Mouse (Mus musculus) frontal cortex, postnatal 25 days (tissue): ENCODE results near the gene Mfap4.
A peak's percentile ranks its signal among the peaks of the same experiment; 100 is the strongest.

Experiments used
- DNase-seq, 2 experiments: peaks; one replicate each; pipeline ENCODE4 v3.0.0; 2022; ENCODE audit warnings: low spot score in 2 of 2

Mfap4 gene

DNA sequence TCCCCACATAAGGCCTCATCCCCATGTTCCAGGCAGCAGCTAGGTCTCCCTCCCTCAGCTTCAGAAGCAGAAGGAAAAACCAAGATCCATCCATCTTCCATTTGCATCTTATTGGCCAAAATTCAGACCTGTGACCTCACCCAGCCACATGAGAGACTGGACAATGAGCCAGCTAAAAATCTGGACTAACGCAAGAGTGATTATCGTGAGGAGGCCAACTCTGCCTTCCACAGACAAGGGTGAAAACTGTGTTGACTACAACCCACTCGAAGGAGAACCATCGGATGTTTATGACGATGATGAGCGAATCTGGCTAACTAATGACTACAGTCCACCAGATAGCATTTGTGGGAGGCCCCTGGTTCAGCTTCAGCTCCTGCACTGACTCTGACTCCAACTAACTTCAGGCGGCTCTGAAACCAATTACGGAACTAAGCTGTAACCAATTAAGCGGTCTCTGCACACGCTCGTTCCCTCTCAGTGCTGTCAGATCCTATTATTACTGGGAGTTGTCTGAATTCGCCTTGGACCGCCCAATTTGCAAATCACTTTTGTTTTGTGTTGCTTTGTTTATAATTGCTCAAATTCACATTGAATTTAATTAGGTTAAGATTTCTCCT, 1.9 kb upstream of the Mfap4 start:
- DNase-seq = no peak

DNA sequence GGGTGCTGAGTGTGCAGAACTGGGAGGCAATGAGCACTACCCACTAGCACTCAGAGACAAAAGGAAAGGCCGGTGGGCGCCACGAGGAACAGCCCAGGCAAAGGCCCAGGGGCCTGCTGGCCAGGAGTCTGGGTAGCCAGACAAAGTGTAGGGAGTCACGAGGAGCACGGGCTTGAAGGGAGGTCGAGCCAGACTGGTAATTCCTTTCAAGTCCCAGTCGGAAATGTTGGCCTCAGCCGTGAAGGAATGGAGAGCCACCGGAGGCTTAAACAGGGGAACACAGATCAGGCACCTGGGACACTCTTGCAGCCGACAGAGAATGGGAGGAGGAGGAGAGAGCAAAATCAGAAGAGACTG, 997 bp upstream of the Mfap4 start:
- no peak for DNase-seq

DNA sequence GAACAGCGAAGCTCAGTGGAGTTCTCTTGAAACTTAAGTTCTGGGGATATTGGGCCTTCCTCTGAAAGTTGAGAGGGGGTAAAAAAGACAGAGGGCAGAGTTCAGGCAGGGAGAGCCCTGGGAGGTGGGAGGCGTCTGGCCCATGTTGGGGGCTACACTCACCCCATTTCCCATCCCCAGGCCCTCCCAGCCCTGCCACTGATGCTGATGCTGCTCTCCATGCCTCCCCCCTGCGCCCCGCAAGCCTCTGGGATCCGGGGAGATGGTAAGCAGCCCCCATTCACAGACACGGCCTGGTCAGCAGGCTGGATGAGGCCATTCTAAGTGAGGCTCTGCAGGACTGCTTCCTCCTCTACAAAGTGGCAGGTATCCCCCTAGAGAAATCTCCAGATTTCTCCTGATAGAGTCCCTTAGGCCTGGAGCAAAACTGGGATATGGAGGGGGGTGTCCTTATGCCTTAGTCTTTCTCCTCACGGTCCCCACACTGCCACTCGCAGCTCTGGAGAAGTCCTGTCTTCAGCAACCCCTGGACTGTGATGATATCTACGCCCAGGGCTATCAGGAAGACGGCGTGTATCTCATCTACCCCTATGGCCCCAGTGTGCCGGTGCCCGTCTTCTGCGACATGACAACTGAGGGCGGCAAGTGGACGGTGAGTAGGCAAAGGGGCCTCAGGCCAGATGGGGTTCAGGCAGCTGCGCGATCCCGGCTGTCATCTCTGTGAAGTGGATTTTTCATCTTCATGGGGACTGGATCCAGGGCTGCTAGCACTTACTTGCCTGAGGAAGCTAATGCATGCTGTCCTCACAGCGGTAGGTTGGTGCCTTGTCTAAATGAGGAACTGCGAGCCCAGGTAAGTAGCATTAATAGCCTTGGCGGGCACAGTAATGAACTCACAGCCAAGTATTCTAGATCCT, 568 bp downstream of the Mfap4 start:
- no peak for DNase-seq

DNA sequence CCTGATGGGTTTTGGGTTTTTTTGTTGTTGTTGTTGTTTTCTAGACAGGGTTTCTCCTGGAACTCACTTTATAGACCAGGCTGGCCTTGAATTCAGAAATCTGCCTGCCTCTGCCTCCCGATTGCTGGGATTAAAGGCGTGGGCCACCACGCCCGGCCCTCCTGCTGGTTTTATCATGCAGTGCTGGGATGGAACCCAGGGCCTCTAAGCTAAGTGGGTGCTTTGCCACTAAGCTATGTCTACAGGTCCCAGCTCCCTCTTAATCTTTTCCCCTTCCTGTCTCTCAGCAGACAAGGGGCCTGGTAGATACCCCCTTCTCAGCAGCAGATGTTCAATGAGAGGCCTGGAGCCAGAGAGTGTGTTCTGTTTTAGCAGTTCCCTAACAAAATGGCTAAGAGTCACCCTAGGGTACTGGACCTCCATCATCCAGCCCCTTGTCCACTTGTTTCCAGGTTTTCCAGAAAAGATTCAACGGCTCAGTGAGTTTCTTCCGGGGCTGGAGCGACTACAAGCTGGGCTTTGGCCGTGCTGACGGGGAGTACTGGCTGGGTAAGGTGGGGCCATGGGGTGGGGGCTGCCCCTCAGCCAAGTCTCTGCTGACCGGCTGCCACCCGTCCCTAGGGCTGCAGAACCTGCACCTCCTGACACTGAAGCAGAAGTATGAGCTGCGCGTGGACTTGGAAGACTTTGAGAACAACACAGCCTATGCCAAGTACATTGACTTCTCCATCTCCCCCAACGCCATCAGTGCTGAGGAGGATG, 1.4 kb downstream of the Mfap4 start:
- no peak for DNase-seq

DNA sequence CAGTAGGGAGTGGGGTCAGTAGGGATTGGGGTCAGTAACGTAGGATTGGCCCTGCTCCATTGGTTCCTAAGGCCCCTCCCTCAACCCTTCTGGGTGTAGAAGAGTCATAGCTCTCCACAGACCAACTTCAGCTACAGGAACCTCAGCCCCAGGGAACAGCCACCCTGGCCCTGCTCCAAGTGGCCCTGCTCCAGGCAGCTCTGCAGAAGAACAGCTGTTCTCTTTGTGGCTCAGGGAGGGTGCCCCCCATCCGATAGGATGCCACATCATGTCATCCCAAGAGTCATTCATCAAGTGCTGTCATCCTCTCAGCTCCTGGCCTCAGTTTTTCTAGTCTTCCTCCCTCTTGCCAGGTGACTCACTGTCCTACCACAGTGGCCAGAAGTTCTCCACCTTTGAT, 2.2 kb downstream of the Mfap4 start:
- no peak for DNase-seq

DNA sequence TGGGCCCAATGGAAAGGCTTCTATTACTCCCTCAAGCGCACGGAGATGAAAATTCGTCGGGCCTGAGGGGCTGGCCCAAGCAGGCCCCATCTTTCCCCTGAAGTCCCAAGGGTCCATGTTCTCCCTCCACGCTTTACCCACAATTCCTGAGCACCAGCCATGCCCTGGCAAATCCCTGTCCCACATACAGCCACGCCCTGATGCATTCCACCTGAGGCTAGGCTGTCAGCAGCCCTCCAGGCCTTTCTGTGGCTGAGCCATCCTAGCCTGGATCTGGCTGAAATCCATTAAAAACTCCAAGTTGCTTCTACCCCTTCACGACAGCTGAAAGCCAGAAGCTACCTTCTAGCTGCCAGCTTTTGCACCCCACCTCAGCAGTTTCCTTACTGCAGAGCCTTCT, 2.7 kb downstream of the Mfap4 start:
- no peak for DNase-seq

DNA sequence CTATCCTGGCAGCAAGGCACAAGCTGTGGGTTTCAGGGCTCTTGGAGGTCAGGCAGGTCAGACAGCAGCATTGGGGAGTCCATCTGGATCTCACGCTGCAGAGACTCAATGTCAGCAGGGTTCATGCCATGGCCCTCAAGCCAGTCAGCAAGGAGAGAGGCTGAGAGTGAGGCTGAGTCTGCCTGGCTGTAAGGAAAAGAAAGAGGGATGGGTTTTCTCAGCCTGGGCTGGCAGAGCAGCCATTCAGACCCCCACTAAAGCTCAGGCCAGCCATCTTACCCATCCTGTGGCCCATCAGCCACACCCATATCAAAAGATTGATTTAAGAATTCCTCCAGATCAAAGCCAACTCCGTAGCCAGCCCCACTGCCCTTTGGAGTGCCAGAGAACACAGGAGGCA, 3.9 kb downstream of the Mfap4 start:
- DNase-seq = no peak

DNA sequence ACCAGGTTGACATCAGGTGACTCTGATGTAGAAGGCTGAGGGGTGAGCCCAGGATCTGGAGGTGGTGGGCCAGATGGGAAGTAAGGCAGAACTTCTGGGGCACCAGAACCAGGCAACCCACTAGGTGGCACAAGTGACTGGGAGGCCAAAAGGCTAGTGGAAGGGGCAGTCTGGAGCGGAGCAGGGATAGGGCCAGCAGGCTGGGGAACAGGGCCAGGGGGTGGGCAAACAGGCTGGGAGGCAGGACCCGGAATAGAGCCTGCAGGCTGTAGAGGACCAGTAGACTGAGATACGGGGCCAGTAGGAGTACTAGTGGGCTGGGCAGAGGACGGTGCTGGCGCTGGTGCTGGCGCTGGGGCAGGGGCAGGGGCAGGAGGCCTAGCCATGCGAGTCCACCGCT, 4.6 kb downstream of the Mfap4 start:
- DNase-seq = no peak

DNA sequence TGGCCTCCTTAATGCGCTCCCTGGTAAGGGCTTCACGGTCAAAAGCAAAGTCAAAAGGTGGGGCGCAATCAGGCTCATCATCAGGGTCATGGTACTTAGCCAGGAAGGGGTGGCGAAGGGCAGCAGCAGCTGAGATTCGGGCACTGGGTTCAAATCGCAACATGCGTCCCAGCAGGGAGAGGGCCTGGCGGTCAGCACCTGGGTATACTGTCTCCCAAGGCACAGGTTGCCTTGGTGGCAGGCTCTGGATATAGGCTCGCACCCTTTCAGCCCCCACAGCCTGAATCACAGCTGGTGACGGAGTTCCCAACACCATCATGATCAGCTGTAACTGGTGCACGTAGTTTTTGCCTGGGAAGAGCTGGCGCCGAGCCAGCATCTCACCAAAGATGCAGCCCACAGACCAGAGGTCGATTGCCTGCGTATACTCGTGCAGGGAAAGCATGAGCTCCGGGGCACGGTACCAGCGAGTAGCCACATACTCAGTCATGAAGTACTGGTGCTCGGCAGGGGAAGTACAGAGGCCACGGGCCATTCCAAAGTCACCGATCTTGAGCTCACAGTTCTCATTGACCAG, 5.8 kb downstream of the Mfap4 start:
- no peak for DNase-seq

DNA sequence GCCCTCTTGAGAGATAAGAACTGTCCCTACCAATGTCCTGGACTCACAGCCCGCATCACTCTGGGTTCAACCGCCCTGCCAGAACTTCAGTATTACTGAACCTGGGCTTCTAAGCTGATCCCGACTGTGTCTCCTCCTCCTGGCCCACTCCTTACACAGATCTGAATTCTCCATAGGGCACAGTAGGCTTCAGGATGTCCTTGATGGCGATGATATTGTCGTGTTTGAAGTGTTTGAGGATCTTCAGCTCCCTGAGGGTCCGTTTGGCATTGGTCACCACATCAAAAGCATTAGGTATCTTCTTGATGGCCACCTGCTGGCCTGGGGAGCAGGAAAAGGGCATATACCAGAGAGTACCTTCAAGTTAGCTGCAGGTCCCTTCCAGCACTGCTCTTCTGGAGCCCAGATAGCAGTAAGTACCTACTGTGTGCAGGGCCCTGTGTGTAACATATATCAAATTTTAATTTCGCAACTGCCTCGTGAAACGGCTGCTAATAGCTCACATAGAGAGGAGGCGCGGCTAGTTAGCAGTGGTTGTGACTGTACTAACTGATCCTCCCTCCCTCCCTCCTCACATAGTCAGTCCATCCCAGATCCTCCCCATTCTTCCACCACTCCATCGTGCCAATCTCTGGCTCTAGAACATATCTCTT, 7.6 kb downstream of the Mfap4 start:
- DNase-seq = no peak

DNA sequence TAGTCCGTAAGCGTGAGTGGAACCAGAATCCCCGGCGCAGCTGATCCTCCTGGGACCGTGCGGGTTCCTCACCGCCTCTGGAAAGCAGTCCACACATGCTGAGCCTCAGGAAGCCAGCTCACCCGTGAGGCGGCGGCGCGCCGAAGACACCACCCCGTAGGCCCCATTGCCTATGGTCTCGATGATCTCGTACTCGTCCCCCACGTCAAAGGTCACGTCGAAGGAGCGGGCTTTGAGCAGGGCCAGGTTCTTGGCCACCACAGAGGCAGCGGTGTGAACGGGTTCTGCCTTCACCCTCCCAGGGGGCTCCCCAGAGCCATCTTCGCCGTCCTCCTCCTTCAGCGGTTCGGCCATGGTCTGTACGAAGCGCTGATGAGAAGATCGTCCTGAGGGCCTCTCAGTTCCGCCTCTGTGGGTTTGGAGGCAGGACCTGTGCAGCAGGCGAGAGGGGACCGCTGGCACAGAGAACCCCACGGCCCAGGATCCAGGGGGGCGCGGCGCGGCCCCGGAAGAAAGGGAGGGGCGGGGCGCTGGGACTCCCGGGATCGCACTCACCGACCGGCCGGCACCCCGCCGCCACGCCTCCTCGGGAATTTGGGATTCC, 8.4 kb downstream of the Mfap4 start:
- no peak for DNase-seq

DNA sequence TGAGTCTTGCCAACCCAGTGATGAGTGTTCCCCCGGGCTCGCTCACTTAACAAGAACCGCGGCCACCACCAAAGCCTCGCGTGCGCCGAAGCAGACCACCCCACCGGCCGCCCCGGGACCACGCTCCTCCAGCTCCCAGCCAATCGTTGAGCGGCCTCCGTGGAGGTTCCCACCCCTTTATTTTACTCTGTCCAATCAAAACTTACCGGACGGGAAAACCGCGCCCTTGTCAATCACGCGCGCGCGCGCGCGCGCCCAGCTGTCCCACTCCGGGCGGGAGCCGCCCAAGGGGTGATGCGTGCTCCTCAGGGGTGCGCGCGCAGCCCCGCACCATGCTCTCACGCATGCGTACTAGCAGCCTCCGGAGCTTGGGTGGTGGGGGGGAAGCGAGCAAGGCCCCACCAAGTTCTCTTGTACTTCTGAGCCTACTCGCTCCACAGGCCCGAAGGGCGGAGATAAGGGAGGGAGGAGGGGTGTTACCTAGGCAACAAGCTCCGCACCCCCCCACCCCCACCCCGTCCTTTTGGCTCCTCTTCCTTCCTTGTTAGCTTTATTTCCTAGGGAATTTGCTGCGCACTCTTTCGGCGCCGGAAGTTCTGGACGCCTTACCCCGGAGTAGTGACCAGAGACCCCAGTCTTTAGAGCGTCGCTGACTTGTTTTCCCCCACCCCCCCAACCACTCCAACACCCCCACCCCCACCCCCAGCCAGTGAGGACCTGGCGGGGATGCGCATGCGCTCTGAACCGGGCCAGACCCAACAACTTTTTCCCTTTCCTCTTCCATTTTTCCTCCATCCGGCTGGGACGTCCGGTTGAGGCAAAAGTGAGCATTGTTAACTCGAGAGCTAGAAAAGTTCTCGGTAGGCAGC, 9.1 kb downstream of the Mfap4 start, which contains the start of gene Mapk7:
Gene Mapk7, minus strand, starts transcription at position 278 of the 869 bp plus-strand sequence.
- peak; percentile 93 to 94 for DNase-seq

DNA sequence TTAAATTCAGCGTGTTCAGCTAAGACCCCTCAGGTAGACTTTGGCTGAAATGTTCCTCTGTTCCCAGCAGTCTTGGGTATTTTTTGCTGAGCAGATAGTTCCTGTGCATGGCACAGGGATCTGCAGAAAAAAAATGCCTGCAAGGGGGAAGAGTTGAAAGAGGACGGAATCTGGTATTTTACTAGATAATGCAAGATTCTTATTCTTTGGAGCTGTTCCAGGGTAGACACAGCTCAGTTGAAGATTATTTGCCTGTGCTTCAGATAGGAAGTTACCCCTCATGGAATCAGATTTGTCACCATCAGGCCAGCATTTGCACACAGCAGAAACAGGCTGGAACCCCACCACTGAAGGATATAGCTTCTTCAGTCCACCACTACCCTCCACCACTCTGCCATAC, 10.3 kb downstream of the Mfap4 start:
- DNase-seq = no peak

DNA sequence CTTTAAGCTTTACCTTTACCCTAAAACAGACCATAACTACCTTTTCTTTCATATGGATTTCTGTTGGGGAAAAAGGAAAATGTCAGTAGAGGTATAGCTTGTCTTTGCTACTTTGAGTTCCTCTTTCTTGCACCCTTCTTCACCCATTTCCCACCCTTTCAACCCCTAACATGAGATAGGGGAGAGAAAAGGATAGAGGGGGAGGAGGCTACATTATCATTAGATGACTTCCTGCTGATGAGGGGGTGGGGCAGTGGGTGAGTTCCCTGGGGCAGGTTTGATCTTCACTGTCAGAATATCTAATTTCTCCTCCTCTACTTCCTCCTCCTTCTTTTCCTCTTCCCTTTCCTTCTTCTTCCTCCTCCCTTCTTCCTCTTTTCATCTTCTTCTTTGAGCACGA, 12.3 kb downstream of the Mfap4 start:
- DNase-seq = no peak

DNA sequence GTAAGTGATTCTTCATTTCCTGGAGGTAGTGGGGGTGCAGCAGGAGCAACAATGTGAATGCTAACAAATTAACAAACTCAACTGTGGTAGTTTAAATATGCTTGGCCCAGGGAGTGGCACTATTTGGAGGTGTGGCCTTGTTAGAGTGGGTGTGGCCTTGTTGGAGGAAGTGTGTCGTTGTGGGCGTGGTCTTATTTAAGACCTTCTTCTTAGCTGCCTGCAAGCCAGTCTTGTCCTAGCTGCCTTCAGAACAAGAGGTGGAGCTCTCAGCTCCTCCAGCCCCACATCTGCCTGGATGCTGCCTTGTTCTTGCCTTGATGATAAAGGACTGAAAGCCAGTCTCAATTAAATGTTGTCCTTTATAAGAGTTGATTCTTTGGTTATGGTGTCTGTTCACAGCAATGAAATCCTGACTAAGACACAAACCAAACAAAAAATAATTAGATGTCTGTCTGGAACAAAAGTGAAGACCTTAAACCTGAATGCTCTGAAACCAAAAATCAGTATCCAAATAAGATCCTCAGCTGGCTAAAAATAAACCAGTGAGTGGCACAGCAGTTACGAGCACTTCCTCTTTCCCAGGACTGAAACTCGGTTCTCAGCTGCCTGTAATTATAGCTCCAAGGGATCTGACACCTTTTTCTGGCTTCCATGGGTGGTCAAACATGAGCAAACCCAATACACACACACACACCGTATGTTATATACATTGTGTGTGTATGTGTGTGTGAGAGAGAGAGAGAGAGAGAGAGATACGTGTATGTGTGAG, 13.7 kb downstream of the Mfap4 start:
- no peak for DNase-seq

DNA sequence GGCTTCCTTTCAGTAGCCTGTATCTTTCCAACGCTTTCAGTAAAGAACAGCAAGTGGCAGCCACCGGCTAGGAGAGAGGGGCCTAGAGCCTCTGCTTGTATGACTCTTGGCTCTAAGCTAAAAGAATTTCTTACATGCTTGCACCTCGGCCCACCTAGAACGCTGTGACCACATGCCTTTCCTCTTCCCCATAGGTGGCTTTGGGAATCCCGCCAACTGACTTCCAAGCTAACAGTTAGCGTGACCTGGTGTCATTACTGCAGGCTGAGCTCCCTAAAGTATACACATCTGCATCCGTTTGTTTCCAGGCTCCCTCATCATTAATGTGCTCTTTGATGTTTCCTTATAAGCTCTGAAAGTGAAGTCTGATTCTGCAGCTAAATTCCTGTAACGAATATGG, 18.7 kb downstream of the Mfap4 start:
- no peak for DNase-seq

DNA sequence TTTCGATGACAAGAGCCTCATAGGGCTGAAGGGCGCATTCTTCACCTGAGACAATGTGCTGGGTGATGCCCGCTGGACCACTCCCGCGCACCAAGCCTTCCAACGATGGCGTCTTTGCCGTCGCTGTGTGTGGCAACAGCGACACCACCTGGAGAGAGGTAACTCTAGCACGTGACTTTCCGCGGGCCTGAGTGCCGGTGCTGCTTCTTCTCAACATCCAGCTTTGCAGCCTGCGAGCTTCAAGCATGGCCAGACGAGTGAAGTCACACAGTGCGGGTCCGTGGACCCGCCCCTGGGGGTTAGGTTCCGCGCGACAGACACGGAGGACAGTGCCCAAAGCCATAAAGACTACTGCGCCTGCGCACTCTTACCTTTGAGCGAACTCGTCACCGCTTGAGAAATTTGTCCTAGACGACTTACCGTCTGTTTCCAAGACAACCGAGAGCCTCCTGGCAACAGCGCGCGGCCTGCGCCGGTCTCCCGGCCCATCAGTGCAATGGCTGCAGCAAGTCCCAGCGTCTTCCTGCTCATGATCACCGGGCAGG, 19.6 kb downstream of the Mfap4 start, which contains the start of gene B9d1:
Gene B9d1, plus strand, starts transcription at position 432 of the 545 bp plus-strand sequence.
- peak; percentile 98 for DNase-seq

DNA sequence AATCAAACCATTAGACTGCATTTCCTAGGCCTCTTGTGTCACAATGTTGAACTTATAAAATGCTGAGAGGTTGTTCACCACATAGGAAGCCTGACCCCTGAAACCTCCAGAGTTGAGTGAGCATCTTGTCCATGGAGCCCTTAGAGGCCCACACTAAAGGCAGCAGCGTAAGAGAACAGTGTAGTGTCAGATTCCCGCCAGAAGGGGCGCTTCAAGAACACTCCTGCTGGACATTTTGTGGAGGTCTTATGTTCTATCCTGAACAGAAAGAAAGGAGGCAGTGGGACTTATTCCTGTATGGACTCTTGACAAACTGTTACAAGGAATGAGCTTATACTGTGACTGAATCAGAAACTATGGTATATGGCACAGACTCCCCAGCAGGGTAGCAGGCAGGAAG, 29.7 kb downstream of the Mfap4 start:
- DNase-seq = no peak

DNA sequence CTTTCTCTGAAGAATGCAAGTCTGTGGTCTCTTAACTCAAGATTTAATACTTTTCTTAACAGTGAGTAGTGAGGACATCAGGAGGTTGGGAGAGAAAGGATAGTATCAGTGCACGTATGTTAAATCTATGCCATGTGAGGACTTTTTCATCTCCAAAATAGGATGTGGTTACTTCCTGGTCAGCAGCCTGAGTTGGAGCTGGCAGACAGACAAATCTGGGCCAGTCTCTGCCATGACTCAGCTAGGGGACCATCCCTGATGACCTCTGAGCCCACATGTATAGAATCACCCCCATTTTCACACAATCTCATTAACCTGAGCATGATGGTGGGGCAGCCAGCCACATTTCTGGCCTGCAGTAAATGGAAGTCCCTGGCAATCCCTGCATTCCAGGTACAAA, 32.7 kb downstream of the Mfap4 start:
- DNase-seq = no peak
